Mouse (Mus musculus): ENCODE results near the gene Magt1.
"Not testable (repeated sequence)": the region's sequence is repeated elsewhere in the genome, so short reads cannot be mapped to it uniquely, and the experiment has no call there.

The Magt1 gene

GRCm38 (mm10) chrX:105953999-105954398 lies 57.7 kb downstream of the Magt1 start:
- DNase-seq (ENCODE audit: low spot score in 2 of 2), result no peak

GRCm38 (mm10) chrX:105946357-105946756 lies 65.3 kb downstream of the Magt1 start:
- no peak for DNase-seq (ENCODE audit: low spot score in 2 of 2)

GRCm38 (mm10) chrX:105939245-105939644 lies 72.5 kb downstream of the Magt1 start:
- no peak for DNase-seq (ENCODE audit: low spot score in 2 of 2)

GRCm38 (mm10) chrX:105937736-105938135 lies 74.0 kb downstream of the Magt1 start:
- DNase-seq (ENCODE audit: low spot score in 2 of 2), result no peak

- DNase-seq (ENCODE audit: low spot score in 2 of 2), result no peak
Measured at GRCm38 (mm10) chrX:105934341-105934740, 77.4 kb downstream of the Magt1 start.

- no peak for DNase-seq (ENCODE audit: low spot score in 2 of 2)
Measured at GRCm38 (mm10) chrX:105929478-105930038, 82.1 kb downstream of the Magt1 start.

- DNase-seq (ENCODE audit: low spot score in 2 of 2), result peak; percentile 55 to 67
Measured at GRCm38 (mm10) chrX:105928861-105929477, 82.7 kb downstream of the Magt1 start, which contains the start of gene Atrx. Gene Atrx, minus strand, starts transcription at chrX:105929403.

GRCm38 (mm10) chrX:105927941-105928860 lies 83.5 kb downstream of the Magt1 start:
- peak; percentile 8 to 9 for DNase-seq (ENCODE audit: low spot score in 2 of 2)

GRCm38 (mm10) chrX:105926121-105926735 lies 85.5 kb downstream of the Magt1 start:
- no peak for DNase-seq (ENCODE audit: low spot score in 2 of 2)

- no peak for DNase-seq (ENCODE audit: low spot score in 2 of 2)
Measured at GRCm38 (mm10) chrX:105924326-105925070, 87.2 kb downstream of the Magt1 start.

- DNase-seq (ENCODE audit: low spot score in 2 of 2), result no peak
Measured at GRCm38 (mm10) chrX:105923896-105924295, 87.8 kb downstream of the Magt1 start.

GRCm38 (mm10) chrX:105922986-105923385 lies 88.7 kb downstream of the Magt1 start:
- DNase-seq (ENCODE audit: low spot score in 2 of 2), result not testable (repeated sequence)

GRCm38 (mm10) chrX:105921421-105921820 lies 90.3 kb downstream of the Magt1 start:
- DNase-seq (ENCODE audit: low spot score in 2 of 2), result no peak
